Mouse (Mus musculus) frontal cortex, adult (tissue): ENCODE measurements around the gene Ttf1.
A peak's percentile ranks its signal among the peaks of the same experiment; 100 is the strongest.

Source experiments
- ATAC-seq: cut with Nextera tagmentation; 2 replicates; pipeline ENCODE4 v1.9.2; 2017; ENCODE audit warnings: mild to moderate bottlenecking, moderate library complexity, mixed read lengths; ENCODE audit not compliant: low TSS enrichment

Ttf1 gene

GRCm38 (mm10) chr2:29060135-29060597, at the start of gene Ttf1:
Ttf1 (plus strand) TSS chr2:29060262.
- ATAC-seq = peak; percentile 100

DNA sequence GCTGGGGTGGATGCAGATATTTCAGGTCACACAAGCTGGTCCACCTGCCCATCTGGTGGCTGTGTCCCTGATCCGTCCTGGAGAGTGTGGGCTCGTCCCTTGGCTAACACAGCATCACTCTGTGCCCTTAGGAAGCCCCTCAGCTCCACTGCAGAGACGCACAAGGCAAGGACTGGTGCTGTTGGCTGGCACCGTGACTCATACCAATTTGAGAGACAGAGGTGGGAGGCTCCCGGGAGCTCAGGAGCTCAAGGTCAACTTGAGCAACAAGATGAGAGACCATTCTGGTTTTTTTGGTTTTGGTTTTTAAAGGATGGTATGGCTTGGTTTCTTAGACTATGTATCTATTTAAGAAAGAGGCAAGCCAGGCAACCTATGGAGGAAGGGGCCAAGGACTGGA, 47.5 kb upstream of the Ttf1 start:
- ATAC-seq = no peak

- no peak for ATAC-seq
Measured at GRCm38 (mm10) chr2:29016599-29017587, 43.2 kb upstream of the Ttf1 start.

- ATAC-seq = no peak
Measured at GRCm38 (mm10) chr2:29018680-29019079, 41.4 kb upstream of the Ttf1 start.

- ATAC-seq = no peak
Measured at GRCm38 (mm10) chr2:29021025-29021424, 39.0 kb upstream of the Ttf1 start.

GRCm38 (mm10) chr2:29023001-29023400, 37.1 kb upstream of the Ttf1 start:
- ATAC-seq = no peak

DNA sequence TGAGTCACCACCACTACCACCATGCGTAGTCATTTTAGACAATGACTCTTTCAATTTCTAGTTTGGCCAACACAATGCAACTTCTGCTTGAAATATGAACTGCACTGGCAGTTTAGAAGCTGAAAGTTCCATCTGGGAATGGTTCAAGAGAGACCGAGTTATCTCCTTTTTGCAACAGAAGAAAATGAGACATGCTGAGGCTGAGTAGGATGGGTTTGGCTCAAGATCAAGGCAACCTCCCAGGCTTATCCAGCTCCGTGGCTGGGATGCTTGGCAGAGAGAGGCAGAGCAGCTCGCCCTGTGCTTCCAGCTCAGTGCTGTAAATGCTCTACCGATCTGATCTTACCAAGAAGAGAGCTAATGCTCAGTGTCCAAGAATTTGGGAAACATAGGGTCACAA, 34.8 kb upstream of the Ttf1 start:
- ATAC-seq = peak; percentile 98

DNA sequence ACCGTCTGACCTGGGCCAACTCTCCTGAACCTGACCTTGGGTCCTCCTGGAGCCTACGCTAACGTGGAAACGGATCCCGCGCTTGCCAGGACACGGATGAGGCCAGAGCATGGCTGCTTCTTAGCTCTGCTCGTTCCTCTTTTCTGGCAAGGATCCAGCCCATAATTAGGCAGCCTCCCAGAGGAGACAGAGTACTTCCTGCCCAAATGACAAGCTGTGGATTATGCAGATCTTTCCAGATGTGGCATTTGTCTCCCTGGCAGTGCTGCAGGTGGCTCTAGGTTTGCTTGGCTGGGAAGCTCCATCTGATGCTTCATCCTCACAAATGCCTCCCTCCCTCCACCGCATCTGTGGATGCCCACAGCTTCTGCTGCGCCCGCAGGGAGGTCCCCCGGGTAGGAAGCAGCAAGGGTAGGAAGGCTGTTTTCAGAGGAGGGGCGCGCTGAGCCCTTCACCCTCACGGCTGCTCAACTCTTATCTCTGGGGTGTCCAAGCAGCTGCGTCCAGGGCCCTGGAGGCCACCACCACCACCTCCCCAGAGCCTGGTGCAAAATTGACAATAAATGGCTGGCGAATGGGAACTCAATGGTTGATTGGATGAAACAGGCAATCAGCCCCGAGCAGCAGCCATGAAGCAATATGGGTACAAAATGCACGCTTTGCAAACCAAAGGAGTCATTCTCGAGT, 29.9 kb upstream of the Ttf1 start:
- ATAC-seq = no peak

DNA sequence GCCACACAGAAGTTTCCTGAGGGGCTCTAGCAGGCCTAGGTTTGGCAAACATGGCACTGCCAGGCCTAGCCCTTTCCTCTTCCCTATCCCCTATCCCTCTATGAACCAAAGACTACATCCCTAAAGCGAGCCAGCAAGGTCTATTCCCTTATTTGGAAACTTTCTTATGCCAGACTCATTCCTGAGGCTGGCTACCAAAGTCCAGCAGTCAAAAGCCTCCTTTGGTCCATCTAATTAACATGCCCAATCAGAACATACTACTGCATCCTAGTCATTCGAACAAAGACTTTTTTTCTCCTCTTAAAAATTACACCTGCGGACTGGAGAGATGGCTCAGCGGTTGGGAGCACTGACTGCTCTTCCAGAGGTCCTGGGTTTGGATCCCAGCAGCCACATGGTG, 28.1 kb upstream of the Ttf1 start:
- no peak for ATAC-seq

- no peak for ATAC-seq
Measured at GRCm38 (mm10) chr2:29034542-29035475, 25.3 kb upstream of the Ttf1 start.

- ATAC-seq = no peak
Measured at GRCm38 (mm10) chr2:29035698-29036097, 24.4 kb upstream of the Ttf1 start.

DNA sequence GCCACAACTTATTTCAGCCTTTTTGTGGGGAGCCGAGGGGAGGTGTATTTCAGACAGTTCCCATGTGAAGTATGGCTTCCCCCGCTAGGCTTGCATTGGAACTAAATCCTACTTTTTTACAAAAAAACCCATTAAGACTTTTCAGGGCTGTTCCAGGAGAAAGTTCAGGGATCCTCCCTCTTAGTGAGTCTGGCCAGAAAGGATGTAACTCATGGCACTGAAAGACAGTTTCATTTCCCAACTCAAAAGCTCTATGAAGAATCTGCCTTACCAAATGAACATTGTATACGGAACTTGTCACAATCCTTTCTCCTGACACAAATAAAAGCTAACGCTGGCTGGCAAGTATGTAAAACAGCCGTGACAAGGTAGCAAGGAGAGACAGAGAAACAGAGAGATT, 20.3 kb upstream of the Ttf1 start:
- ATAC-seq = no peak

GRCm38 (mm10) chr2:29040594-29041476, 19.2 kb upstream of the Ttf1 start:
- ATAC-seq = no peak

- no peak for ATAC-seq
Measured at GRCm38 (mm10) chr2:29041477-29041768, 18.6 kb upstream of the Ttf1 start.

DNA sequence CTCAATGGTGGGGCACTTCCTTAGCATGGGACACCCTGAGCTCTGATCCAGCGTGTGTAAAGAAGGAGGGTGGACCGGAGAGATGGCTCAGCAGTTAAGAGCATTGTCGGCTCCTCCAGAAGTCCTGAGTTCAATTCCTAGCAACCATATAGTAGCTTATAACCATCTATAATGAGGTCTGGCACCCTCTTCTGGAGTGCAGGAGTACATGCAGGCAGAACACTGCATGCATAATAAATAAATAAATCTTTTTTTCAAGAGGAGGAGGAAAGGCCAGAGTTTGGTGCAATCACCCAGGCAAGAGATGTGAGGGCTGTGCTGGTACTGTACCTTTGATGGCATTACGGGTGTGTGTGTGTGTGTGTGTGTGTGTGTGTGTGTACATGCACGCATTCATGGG, 17.9 kb upstream of the Ttf1 start:
- no peak for ATAC-seq

DNA sequence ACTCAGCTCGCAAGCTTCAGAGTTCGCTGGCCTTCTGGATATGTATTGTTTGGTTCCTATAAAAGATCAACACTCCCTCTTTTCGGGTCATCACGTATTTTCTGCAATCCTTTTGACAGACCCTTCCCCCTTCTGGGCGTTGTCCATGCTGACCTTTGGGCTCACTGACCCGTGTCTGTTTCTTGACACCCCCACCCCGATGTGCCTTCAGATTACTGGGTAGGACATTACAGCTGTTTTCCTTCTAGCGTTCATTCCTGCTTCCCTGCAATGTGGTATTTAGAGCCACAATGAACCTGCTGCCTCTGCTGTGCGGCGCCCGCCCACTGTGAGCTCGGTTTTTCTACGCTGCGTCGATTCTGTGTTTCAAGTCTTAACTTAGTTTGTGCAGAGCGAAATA, 13.9 kb upstream of the Ttf1 start:
- ATAC-seq = no peak

DNA sequence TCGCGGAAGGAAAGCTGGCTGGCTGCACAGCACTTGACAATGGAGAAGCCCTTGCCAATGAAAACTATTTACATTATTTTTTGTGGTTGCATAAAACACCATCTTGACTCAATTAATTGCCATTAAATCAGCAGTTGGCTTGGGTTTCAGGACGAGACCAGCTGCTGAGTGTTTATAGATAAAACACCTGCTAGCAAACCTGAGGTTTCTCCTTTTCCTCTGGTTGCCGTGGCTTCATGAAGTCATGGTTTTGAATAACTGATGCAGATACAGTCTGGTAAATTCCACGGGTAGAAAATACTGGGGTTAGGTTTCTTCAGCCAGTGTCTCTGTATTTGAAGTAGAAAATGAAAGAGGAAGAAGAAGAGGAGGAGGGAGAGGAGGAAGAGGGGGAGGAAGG, 8.1 kb upstream of the Ttf1 start:
- ATAC-seq = no peak

- no peak for ATAC-seq
Measured at GRCm38 (mm10) chr2:29052943-29053454, 7.1 kb upstream of the Ttf1 start.

DNA sequence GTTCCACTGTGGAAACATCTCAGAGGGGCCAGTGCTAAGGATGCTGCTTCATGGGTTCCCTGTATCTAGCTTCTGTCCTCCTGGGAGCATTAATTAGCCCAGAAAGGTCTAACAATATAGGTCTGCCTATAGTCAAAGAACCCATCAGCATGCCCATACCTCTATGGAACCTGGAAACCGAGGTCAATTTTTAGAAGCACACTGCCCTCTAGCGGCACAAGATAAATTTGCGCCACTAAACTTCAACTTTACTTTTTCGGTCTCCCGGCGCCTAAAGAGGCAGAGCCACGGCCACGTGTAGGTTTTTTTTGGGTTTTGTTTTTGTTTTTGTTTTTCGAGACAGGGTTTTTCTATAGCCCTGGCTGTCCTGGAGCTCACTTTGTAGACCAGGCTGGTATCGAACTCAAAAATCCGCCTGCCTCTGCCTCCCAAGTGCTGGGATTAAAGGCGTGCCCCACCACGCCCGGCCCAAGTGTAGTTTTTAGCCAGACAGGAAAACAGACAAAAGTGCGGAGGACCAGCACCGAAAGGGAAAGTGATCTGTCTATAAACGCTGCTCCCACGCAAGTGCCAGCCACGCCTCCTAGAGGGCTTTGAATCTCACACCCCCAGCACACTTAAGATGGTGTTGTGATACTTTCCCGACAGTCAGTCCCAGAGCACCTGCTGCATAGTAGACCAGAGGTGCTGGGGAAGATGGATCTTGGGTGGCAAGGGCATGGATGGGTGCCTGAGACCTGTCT, 6.1 kb upstream of the Ttf1 start:
- ATAC-seq = no peak

DNA sequence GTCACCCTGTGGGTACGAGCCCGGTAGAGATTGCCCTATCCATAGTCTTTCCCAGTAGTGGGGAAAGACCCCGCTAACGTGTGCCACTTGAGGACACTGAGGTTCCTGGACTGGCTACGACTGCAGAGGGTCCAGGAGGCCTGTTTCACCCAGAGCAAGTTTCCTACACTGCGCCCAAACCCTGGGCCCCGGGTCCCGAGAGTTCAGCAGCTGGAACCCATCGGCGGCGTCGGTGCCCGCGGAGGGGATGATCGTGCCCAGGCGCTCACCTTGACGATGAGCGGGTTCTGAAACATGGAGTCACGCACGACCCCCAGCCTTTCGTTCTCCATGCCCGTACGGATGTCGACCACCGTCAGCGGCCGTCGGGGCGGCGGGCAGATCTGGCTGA, 5.5 kb upstream of the Ttf1 start:
- no peak for ATAC-seq
